Mouse (Mus musculus): ENCODE measurements around the gene Kcnmb1. TPM values are rescaled to one million over a fixed set of nuclear protein-coding genes. Genes with fewer than 3 reads are reported as not detected.

Gene Kcnmb1
- total and polyA plus RNA-seq, 2 experiments: 0.01 TPM; not detected in 1

GRCm38 (mm10) chr11:33993496-33993895 lies 30.7 kb downstream of the Kcnmb1 start:
- TF ChIP-seq POLR2A (IDR thresholded peaks at IDR 0.05; ENCODE audit: extremely low read depth, insufficient read depth, low read length): no peak
- no peak for TF ChIP-seq CTCF (IDR thresholded peaks at IDR 0.05; ENCODE audit: low read depth, low read length)
- 33% methylated on average over 5 of the region's 5 CpGs for WGBS
- H3K4me3 ChIP-seq (ENCODE audit: insufficient read depth, low read depth, low read length): no peak overlapping the region

GRCm38 (mm10) chr11:33998244-33998643 lies 35.4 kb downstream of the Kcnmb1 start:
- Histone ChIP-seq H3K27me3 (ENCODE audit: control insufficient read depth, insufficient read depth, low read length) (no peaks in the 10 kb centered on the region), H3K36me3 (ENCODE audit: control insufficient read depth, insufficient read depth, low read length) (no peaks in the 10 kb centered on the region), H3K4me1 (ENCODE audit: control insufficient read depth, insufficient read depth, low read length) (no peaks in the 10 kb centered on the region), H3K27ac (replicated peaks; ENCODE audit: insufficient read depth, low read depth, low read length) (no peak overlapping the region), H3K9ac (ENCODE audit: low read depth, low read length) (no peak overlapping the region), H3K4me3 (ENCODE audit: insufficient read depth, low read depth, low read length) (no peak overlapping the region), H3K79me2 (ENCODE audit: control insufficient read depth, insufficient read depth, low read length) (no peaks in the 10 kb centered on the region)
- no peak for DNase-seq (ENCODE audit: extremely low read depth, low read depth, low spot score)
- WGBS: 75% methylated on average over 10 of the region's 10 CpGs
- no peak for TF ChIP-seq POLR2A (IDR thresholded peaks at IDR 0.05; ENCODE audit: extremely low read depth, insufficient read depth, low read length)
- no peak for TF ChIP-seq CTCF (IDR thresholded peaks at IDR 0.05; ENCODE audit: low read depth, low read length)

More at GRCm38 (mm10) chr11:33993496-33993895, 30.7 kb downstream of the Kcnmb1 start:
- H3K9ac ChIP-seq (ENCODE audit: low read depth, low read length): no peak overlapping the region
- no peaks in the 10 kb centered on the region for H3K27me3 ChIP-seq (ENCODE audit: control insufficient read depth, insufficient read depth, low read length)
- H3K4me1 ChIP-seq (ENCODE audit: control insufficient read depth, insufficient read depth, low read length): no peaks in the 10 kb centered on the region
- H3K36me3 ChIP-seq (ENCODE audit: control insufficient read depth, insufficient read depth, low read length): no peaks in the 10 kb centered on the region
- H3K27ac ChIP-seq (replicated peaks; ENCODE audit: insufficient read depth, low read depth, low read length): no peak overlapping the region
- H3K79me2 ChIP-seq (ENCODE audit: control insufficient read depth, insufficient read depth, low read length): no peaks in the 10 kb centered on the region
- no peak for DNase-seq (ENCODE audit: extremely low read depth, low read depth, low spot score)

- no peaks in the 10 kb centered on the region for H3K36me3 ChIP-seq (ENCODE audit: control insufficient read depth, insufficient read depth, low read length)
- no peak for DNase-seq (ENCODE audit: extremely low read depth, low read depth, low spot score)
- no peaks in the 10 kb centered on the region for H3K4me1 ChIP-seq (ENCODE audit: control insufficient read depth, insufficient read depth, low read length)
- H3K27me3 ChIP-seq (ENCODE audit: control insufficient read depth, insufficient read depth, low read length): no peaks in the 10 kb centered on the region; the same call in 1 of the 2 replicates
- H3K27ac ChIP-seq (replicated peaks; ENCODE audit: insufficient read depth, low read depth, low read length): no peak overlapping the region
- no peak overlapping the region for H3K9ac ChIP-seq (ENCODE audit: low read depth, low read length)
- H3K4me3 ChIP-seq (ENCODE audit: insufficient read depth, low read depth, low read length): no peak overlapping the region
- TF ChIP-seq POLR2A (IDR thresholded peaks at IDR 0.05; ENCODE audit: extremely low read depth, insufficient read depth, low read length) (no peak), CTCF (IDR thresholded peaks at IDR 0.05; ENCODE audit: low read depth, low read length) (no peak)
- WGBS: 70% methylated on average over 3 of the region's 3 CpGs
- no peaks in the 10 kb centered on the region for H3K79me2 ChIP-seq (ENCODE audit: control insufficient read depth, insufficient read depth, low read length)
Measured at GRCm38 (mm10) chr11:34000416-34000815, 37.6 kb downstream of the Kcnmb1 start.

- DNase-seq (ENCODE audit: extremely low read depth, low read depth, low spot score): peak; percentile 3
- no peak overlapping the region for H3K4me3 ChIP-seq (ENCODE audit: insufficient read depth, low read depth, low read length)
- H3K4me1 ChIP-seq (ENCODE audit: control insufficient read depth, insufficient read depth, low read length): no peaks in the 10 kb centered on the region
- H3K27ac ChIP-seq (replicated peaks; ENCODE audit: insufficient read depth, low read depth, low read length): no peak overlapping the region
- no peaks in the 10 kb centered on the region for H3K36me3 ChIP-seq (ENCODE audit: control insufficient read depth, insufficient read depth, low read length)
- no peak overlapping the region for H3K9ac ChIP-seq (ENCODE audit: low read depth, low read length)
- 3% methylated on average over 5 of the region's 5 CpGs for WGBS
- TF ChIP-seq POLR2A (IDR thresholded peaks at IDR 0.05; ENCODE audit: extremely low read depth, insufficient read depth, low read length): no peak
- peak; percentile 64 for TF ChIP-seq CTCF (IDR thresholded peaks at IDR 0.05; ENCODE audit: low read depth, low read length)
- no peaks in the 10 kb centered on the region for H3K79me2 ChIP-seq (ENCODE audit: control insufficient read depth, insufficient read depth, low read length)
- H3K27me3 ChIP-seq (ENCODE audit: control insufficient read depth, insufficient read depth, low read length): no peaks in the 10 kb centered on the region; the same call in 1 of the 2 replicates
Measured at GRCm38 (mm10) chr11:34001938-34002592, 39.3 kb downstream of the Kcnmb1 start.

- no peak overlapping the region for H3K27ac ChIP-seq (replicated peaks; ENCODE audit: insufficient read depth, low read depth, low read length)
- H3K4me3 ChIP-seq (ENCODE audit: insufficient read depth, low read depth, low read length): no peak overlapping the region
- 67% methylated on average over 5 of the region's 5 CpGs for WGBS
- H3K9ac ChIP-seq (ENCODE audit: low read depth, low read length): no peak overlapping the region
- H3K79me2 ChIP-seq (ENCODE audit: control insufficient read depth, insufficient read depth, low read length): no peaks in the 10 kb centered on the region
- H3K27me3 ChIP-seq (ENCODE audit: control insufficient read depth, insufficient read depth, low read length): no peaks in the 10 kb centered on the region; the same call in 1 of the 2 replicates
- TF ChIP-seq CTCF (IDR thresholded peaks at IDR 0.05; ENCODE audit: low read depth, low read length): no peak
- no peak for TF ChIP-seq POLR2A (IDR thresholded peaks at IDR 0.05; ENCODE audit: extremely low read depth, insufficient read depth, low read length)
- H3K4me1 ChIP-seq (ENCODE audit: control insufficient read depth, insufficient read depth, low read length): no peaks in the 10 kb centered on the region
- H3K36me3 ChIP-seq (ENCODE audit: control insufficient read depth, insufficient read depth, low read length): no peaks in the 10 kb centered on the region
- DNase-seq (ENCODE audit: extremely low read depth, low read depth, low spot score): no peak
Measured at GRCm38 (mm10) chr11:34002593-34002965, 39.8 kb downstream of the Kcnmb1 start.

- WGBS: 89% methylated on average over 2 of the region's 2 CpGs
- H3K27me3 ChIP-seq (ENCODE audit: control insufficient read depth, insufficient read depth, low read length): no peaks in the 10 kb centered on the region; the same call in 1 of the 2 replicates
- DNase-seq (ENCODE audit: extremely low read depth, low read depth, low spot score): no peak
- H3K79me2 ChIP-seq (ENCODE audit: control insufficient read depth, insufficient read depth, low read length): no peaks in the 10 kb centered on the region
- no peak overlapping the region for H3K27ac ChIP-seq (replicated peaks; ENCODE audit: insufficient read depth, low read depth, low read length)
- H3K4me1 ChIP-seq (ENCODE audit: control insufficient read depth, insufficient read depth, low read length): no peaks in the 10 kb centered on the region; the same call in 1 of the 2 replicates
- TF ChIP-seq CTCF (IDR thresholded peaks at IDR 0.05; ENCODE audit: low read depth, low read length) (no peak), POLR2A (IDR thresholded peaks at IDR 0.05; ENCODE audit: extremely low read depth, insufficient read depth, low read length) (no peak)
- no peaks in the 10 kb centered on the region for H3K36me3 ChIP-seq (ENCODE audit: control insufficient read depth, insufficient read depth, low read length)
- no peak overlapping the region for H3K9ac ChIP-seq (ENCODE audit: low read depth, low read length)
- no peak overlapping the region for H3K4me3 ChIP-seq (ENCODE audit: insufficient read depth, low read depth, low read length)
Measured at GRCm38 (mm10) chr11:34007616-34008015, 44.8 kb downstream of the Kcnmb1 start.

All from liver, adult 2 months (tissue).